Mouse (Mus musculus): ENCODE results near the gene Pum1. TPM values are rescaled to one million over a fixed set of nuclear protein-coding genes. Genes with fewer than 3 reads are reported as not detected.

Gene Pum1
- polyA plus RNA-seq, 1 experiment from 2014 or later = 110 TPM

DNA sequence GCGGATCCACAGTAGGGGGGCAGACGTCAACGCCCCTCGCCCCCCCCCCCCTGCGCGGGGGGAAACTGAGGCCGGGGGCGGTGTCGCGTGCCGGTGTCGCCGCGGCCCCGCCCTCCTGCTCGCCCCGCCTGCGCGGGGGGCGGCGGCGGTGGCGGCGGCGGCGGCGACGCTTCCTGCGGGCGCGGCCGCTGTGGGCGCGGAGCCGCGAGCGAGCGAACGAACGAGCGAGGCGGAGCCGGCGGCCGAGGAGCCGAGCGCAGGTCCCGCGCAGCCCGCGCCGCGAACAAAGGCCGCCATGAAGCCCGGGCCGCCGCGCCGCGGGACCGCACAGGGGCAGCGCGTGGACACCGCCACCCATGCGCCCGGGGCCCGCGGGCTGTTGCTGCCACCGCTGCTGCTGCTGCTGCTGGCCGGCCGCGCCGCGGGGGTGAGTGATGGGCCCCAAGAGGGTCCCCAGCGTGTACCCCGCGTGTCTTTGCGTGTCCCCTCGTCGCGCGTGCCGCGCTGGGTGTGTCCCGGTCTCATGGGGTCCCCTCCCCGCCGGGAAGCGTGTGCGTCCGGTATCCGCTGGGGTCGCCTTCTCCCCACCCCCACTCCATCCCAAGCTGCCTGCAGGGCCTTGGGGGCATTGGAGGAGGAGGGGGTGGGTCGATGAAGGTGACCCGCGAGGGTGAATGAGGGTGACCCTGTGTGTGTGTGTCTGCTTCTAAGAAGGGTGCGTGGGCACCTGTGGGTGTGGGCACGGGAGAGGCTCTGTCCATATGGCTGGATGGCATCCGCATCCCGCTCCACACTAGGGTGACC is 129.5 kb downstream of the Pum1 start, which contains the start of gene Sdc3:
Gene Sdc3, plus strand, starts transcription at position 162 of the 804 bp plus-strand sequence.
- Histone ChIP-seq H3K9ac (replicated peaks; ENCODE audit: low read depth, low read length) (peak within 1 kb of the TSS; percentile 87), H3K4me3 (ENCODE audit: low read depth, low read length) (peak within 1 kb of the TSS; percentile 81), H3K9me3 (ENCODE audit: control insufficient read depth, low read depth, low read length) (no peaks in the 10 kb centered on the region), H3K4me2 (replicated peaks; ENCODE audit: low read depth, low read length) (peak within 1 kb of the TSS; percentile 97), H3K27ac (ENCODE audit: low read length) (no peak within 1 kb of the TSS; the same call in 1 of the 2 replicates), H3K4me1 (ENCODE audit: control insufficient read depth, insufficient read depth, low read length) (peaks cover 17% of the 10 kb centered on the region), H3K36me3 (ENCODE audit: control insufficient read depth, insufficient read depth, low read length) (no peaks in the 10 kb centered on the region), H3K27me3 (ENCODE audit: control insufficient read depth, insufficient read depth, low read length) (no peaks in the 10 kb centered on the region)
- 0 out of 2 replicates have a peak, but pooled peaks have one; percentile 11 for ATAC-seq (ENCODE audit: insufficient number of reproducible peaks, insufficient read depth, low FRiP score, low read depth)
- 2% methylated on average over 74 of the region's 99 CpGs for WGBS

DNA sequence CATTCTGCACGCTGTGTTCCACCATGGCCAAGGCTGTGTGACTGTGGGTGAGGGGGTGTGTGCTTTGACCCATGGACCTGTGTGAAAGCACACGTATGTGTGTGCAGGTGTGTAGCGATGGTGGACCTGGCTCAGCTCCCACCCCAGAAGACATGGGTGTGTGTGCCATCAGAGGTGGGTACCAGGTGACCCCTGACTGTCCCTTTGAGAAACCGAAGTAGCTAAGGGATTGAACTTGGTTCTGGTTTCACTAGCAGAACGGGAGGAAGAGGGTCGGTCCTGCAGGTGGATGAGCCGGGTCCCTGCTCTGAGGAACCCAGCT is 130.0 kb downstream of the Pum1 start:
- no peak for ATAC-seq (ENCODE audit: insufficient number of reproducible peaks, insufficient read depth, low FRiP score, low read depth)
- H3K36me3 ChIP-seq (ENCODE audit: control insufficient read depth, insufficient read depth, low read length) = no peaks in the 10 kb centered on the region
- no peaks in the 10 kb centered on the region for H3K27me3 ChIP-seq (ENCODE audit: control insufficient read depth, insufficient read depth, low read length)
- WGBS = 47% methylated on average over 7 of the region's 7 CpGs
- H3K9me3 ChIP-seq (ENCODE audit: control insufficient read depth, low read depth, low read length) = no peaks in the 10 kb centered on the region
- peak overlapping the region; percentile 87 for H3K9ac ChIP-seq (replicated peaks; ENCODE audit: low read depth, low read length)
- H3K4me2 ChIP-seq (replicated peaks; ENCODE audit: low read depth, low read length) = peak overlapping the region; percentile 97
- no peak overlapping the region for H3K27ac ChIP-seq (ENCODE audit: low read length)
- peak overlapping the region; percentile 81 for H3K4me3 ChIP-seq (ENCODE audit: low read depth, low read length)
- H3K4me1 ChIP-seq (ENCODE audit: control insufficient read depth, insufficient read depth, low read length) = peaks cover 22% of the 10 kb centered on the region

DNA sequence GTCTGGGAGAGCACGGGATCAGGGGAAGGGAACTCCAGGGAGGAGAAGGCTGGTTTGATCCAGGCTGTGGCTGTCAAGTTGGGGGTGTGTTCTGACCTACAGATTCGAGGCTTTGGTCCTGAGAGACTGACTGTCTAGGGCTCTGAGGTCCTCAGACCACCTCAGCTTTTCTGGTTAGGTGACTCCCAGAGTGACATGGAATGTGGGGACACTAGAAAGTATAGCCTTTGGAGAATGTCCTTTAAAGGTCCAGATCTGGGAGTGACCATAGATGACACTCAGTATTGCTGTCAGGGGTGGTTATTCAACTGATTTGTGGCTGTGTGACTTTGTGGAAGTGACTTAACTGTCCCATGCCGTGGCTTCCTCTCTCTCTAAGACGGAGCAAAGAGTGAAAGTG is 131.7 kb downstream of the Pum1 start:
- H3K4me2 ChIP-seq (replicated peaks; ENCODE audit: low read depth, low read length) = 0 out of 2 replicates have a peak overlapping the region, but pooled peaks have one; percentile 14
- H3K4me1 ChIP-seq (ENCODE audit: control insufficient read depth, insufficient read depth, low read length) = peaks cover 39% of the 10 kb centered on the region
- WGBS = 49% methylated on average over 4 of the region's 4 CpGs
- no peak overlapping the region for H3K4me3 ChIP-seq (ENCODE audit: low read depth, low read length)
- H3K9me3 ChIP-seq (ENCODE audit: control insufficient read depth, low read depth, low read length) = no peaks in the 10 kb centered on the region
- no peak overlapping the region for H3K27ac ChIP-seq (ENCODE audit: low read length)
- H3K36me3 ChIP-seq (ENCODE audit: control insufficient read depth, insufficient read depth, low read length) = no peaks in the 10 kb centered on the region
- no peaks in the 10 kb centered on the region for H3K27me3 ChIP-seq (ENCODE audit: control insufficient read depth, insufficient read depth, low read length)
- no peak overlapping the region for H3K9ac ChIP-seq (replicated peaks; ENCODE audit: low read depth, low read length)
- ATAC-seq (ENCODE audit: insufficient number of reproducible peaks, insufficient read depth, low FRiP score, low read depth) = no peak

DNA sequence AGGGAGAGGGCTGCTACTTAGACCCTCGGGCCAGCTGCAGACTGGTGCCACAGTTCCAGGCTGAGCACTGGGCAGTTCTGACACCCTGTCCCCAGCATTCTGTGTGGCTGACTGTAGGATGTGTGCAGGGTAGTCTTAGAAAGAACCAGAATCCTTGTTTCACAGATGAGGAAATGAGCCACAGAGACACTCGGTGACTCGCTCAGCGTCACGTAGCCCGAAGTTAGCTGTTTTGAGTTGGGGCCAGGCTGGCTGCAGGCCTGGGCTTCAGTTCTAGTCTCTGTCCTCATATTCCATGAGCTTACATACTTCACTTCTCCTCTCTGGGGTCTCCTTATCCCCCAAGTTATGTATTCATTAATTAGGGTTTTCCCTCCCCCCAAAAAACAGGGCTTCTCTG is 132.8 kb downstream of the Pum1 start:
- WGBS = 81% methylated on average over 6 of the region's 6 CpGs
- Histone ChIP-seq H3K9ac (replicated peaks; ENCODE audit: low read depth, low read length) (no peak overlapping the region), H3K36me3 (ENCODE audit: control insufficient read depth, insufficient read depth, low read length) (no peaks in the 10 kb centered on the region), H3K9me3 (ENCODE audit: control insufficient read depth, low read depth, low read length) (no peaks in the 10 kb centered on the region), H3K27me3 (ENCODE audit: control insufficient read depth, insufficient read depth, low read length) (no peaks in the 10 kb centered on the region), H3K27ac (ENCODE audit: low read length) (no peak overlapping the region), H3K4me3 (ENCODE audit: low read depth, low read length) (no peak overlapping the region), H3K4me2 (replicated peaks; ENCODE audit: low read depth, low read length) (no peak overlapping the region), H3K4me1 (ENCODE audit: control insufficient read depth, insufficient read depth, low read length) (peaks cover 39% of the 10 kb centered on the region)
- ATAC-seq (ENCODE audit: insufficient number of reproducible peaks, insufficient read depth, low FRiP score, low read depth) = no peak

DNA sequence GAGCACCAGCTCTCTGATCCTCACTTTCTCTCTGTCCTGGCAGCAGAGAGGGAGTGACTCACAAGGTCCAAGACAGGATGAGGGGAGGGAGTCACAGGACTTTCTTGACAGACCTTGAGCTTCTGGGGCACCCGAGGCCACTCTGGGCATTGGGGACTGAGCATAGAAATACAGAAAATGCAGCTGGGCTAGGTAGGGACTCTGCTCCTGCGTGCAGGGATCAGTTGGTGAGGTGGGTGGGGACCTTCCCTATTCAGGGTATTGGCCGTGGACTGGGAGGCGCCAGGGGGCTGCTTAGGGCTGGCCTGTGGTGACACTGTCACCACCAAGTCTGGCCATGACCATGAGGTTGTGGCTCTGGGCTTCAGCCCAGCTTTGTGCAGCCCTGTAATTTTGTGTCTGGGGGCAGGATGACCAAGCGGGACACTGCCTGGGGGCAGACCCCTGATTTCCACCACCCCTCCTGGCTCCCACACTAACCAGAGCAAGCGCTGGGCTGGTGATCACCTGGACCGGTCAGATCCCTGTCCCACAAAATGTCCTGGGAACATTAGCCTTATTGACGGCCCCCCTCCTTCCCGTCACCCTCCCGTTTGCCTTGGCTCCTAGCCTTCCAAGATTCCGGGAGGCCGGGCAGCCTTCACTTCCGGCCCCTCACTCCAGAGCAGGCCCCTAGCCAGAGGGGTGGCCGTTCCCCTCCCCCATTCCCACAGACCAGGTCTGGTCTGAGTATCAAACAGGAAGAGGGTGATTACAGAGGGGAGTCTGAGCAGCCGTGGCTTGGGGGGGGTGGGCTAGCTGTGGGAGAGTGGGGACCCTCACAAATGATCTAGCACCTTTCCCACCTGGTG is 134.3 kb downstream of the Pum1 start:
- no peaks in the 10 kb centered on the region for H3K36me3 ChIP-seq (ENCODE audit: control insufficient read depth, insufficient read depth, low read length)
- H3K27me3 ChIP-seq (ENCODE audit: control insufficient read depth, insufficient read depth, low read length) = no peaks in the 10 kb centered on the region
- WGBS = 25% methylated on average over 15 of the region's 15 CpGs
- no peaks in the 10 kb centered on the region for H3K9me3 ChIP-seq (ENCODE audit: control insufficient read depth, low read depth, low read length)
- no peak overlapping the region for H3K4me3 ChIP-seq (ENCODE audit: low read depth, low read length)
- peaks cover 51% of the 10 kb centered on the region for H3K4me1 ChIP-seq (ENCODE audit: control insufficient read depth, insufficient read depth, low read length)
- peak; percentile 21; the same call in 1 of the 2 replicates for ATAC-seq (ENCODE audit: insufficient number of reproducible peaks, insufficient read depth, low FRiP score, low read depth)
- peak overlapping the region; percentile 61 for H3K27ac ChIP-seq (ENCODE audit: low read length)
- H3K9ac ChIP-seq (replicated peaks; ENCODE audit: low read depth, low read length) = no peak overlapping the region
- 0 out of 2 replicates have a peak overlapping the region, but pooled peaks have one; percentile 3 for H3K4me2 ChIP-seq (replicated peaks; ENCODE audit: low read depth, low read length)

DNA sequence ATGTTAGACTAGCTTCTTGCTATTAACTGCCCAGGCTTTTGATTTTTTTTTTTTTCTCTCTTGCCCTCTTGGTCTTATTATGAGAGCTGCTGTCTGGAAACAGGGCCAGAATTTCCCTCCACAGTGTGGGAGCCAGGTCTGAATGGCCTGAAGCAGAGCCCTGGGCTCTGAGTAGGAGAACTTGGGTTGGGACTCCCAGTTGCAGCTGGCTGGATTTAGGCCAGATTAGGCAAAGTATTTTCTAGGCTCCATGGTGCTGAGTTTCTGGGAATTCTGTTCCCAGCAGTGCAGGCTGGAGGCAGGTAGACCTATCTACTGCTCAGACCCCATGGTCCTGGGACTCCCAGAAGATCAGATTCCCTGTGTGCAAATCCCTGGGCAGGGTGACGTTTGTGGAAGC is 135.3 kb downstream of the Pum1 start:
- H3K9me3 ChIP-seq (ENCODE audit: control insufficient read depth, low read depth, low read length) = no peaks in the 10 kb centered on the region
- H3K27ac ChIP-seq (ENCODE audit: low read length) = peak overlapping the region; percentile 61; the same call in 1 of the 2 replicates
- H3K36me3 ChIP-seq (ENCODE audit: control insufficient read depth, insufficient read depth, low read length) = no peaks in the 10 kb centered on the region
- H3K4me1 ChIP-seq (ENCODE audit: control insufficient read depth, insufficient read depth, low read length) = peaks cover 46% of the 10 kb centered on the region
- no peak overlapping the region for H3K4me3 ChIP-seq (ENCODE audit: low read depth, low read length)
- no peak overlapping the region for H3K9ac ChIP-seq (replicated peaks; ENCODE audit: low read depth, low read length)
- no peak for ATAC-seq (ENCODE audit: insufficient number of reproducible peaks, insufficient read depth, low FRiP score, low read depth)
- H3K27me3 ChIP-seq (ENCODE audit: control insufficient read depth, insufficient read depth, low read length) = no peaks in the 10 kb centered on the region
- H3K4me2 ChIP-seq (replicated peaks; ENCODE audit: low read depth, low read length) = no peak overlapping the region; the same call in 1 of the 2 replicates
- WGBS = 60% methylated on average over 1 of the region's 1 CpGs

DNA sequence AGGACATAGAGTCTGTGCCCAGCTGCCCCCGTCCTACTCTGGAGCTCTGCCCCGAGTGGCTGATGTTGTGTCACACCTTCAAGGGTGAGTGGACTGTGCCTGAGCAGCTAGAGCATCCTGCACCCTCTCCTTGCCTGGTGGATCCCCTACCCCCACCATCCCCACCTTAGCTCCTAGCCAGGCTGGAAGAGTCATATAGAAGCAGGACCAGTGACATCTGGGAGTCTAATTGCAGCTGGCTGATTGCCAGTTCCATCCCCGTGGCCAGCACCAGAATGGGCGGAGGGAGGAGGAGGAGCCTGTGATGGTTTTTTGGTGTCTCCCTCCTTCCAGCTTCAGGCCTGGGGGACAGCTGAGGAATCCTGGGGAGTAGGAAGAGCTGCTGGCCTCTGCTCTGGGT is 136.0 kb downstream of the Pum1 start:
- Histone ChIP-seq H3K4me3 (ENCODE audit: low read depth, low read length) (no peak overlapping the region), H3K27me3 (ENCODE audit: control insufficient read depth, insufficient read depth, low read length) (no peaks in the 10 kb centered on the region), H3K9ac (replicated peaks; ENCODE audit: low read depth, low read length) (no peak overlapping the region), H3K9me3 (ENCODE audit: control insufficient read depth, low read depth, low read length) (no peaks in the 10 kb centered on the region), H3K27ac (ENCODE audit: low read length) (peak overlapping the region; percentile 61; the same call in 1 of the 2 replicates), H3K36me3 (ENCODE audit: control insufficient read depth, insufficient read depth, low read length) (no peaks in the 10 kb centered on the region), H3K4me2 (replicated peaks; ENCODE audit: low read depth, low read length) (no peak overlapping the region), H3K4me1 (ENCODE audit: control insufficient read depth, insufficient read depth, low read length) (peaks cover 45% of the 10 kb centered on the region)
- 39% methylated on average over 4 of the region's 4 CpGs for WGBS
- no peak for ATAC-seq (ENCODE audit: insufficient number of reproducible peaks, insufficient read depth, low FRiP score, low read depth)

DNA sequence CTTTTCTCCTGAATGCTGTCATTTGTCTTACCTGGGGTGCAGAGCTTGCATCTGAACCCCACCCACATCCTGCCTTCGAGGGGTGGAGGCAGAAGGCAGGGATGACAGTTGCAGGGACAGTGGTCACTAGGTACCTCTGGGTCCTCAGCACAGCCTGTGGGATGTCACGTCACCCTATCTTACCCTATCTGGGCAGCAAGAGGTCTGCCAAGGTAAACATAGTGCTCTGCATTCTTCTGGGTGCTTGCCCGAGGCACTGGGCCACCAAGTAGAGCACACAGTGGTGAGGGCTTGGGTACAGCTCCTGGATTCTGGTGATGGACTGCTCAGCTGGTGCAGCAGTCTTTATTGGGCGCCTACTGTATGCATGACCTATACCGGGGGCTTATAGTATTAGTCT is 136.5 kb downstream of the Pum1 start:
- ATAC-seq (ENCODE audit: insufficient number of reproducible peaks, insufficient read depth, low FRiP score, low read depth) = no peak
- Histone ChIP-seq H3K9ac (replicated peaks; ENCODE audit: low read depth, low read length) (no peak overlapping the region), H3K4me1 (ENCODE audit: control insufficient read depth, insufficient read depth, low read length) (peaks cover 45% of the 10 kb centered on the region), H3K9me3 (ENCODE audit: control insufficient read depth, low read depth, low read length) (no peaks in the 10 kb centered on the region), H3K27me3 (ENCODE audit: control insufficient read depth, insufficient read depth, low read length) (no peaks in the 10 kb centered on the region), H3K4me2 (replicated peaks; ENCODE audit: low read depth, low read length) (no peak overlapping the region), H3K4me3 (ENCODE audit: low read depth, low read length) (no peak overlapping the region), H3K36me3 (ENCODE audit: control insufficient read depth, insufficient read depth, low read length) (no peaks in the 10 kb centered on the region), H3K27ac (ENCODE audit: low read length) (no peak overlapping the region)
- 69% methylated on average over 5 of the region's 5 CpGs for WGBS
